Comparison of ENCODE assay signal across 25 mouse cellular contexts in the genomic region with DNA sequence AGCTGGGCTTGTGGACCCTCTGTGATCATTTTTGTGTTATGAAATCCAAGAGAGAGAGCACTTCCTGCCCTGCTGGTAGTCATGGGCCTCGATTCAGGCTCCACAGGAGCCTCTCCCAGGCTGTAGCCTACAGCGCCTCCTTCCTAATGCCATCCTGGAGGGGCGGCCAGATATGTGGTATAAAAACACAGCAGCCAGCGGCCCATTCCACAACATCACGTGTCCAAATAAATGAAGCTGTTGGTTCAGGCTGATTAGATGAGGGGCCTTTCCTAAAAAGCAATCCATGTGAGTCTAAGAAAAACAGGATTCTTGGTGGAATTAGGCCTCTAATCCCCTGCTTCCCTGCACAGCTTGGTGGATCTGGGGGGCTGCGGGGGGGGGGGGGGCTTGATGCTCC. TPM values are rescaled to one million over a fixed set of nuclear protein-coding genes. Genes with fewer than 3 reads are reported as not detected.
"Had no signal": no experiment of that assay in that cellular context is flagged by ENCODE, and none has a peak within 500 bp of the region (broad histone marks: within the 10 kb centered on the region; RNA-seq: fewer than 3 reads in every experiment).

No protein-coding gene starts in this region.

- H3K4me1 ChIP-seq: intestine, embryonic 15.5 days; limb, embryonic 12.5 days; liver, embryonic 13.5 days; lung, embryonic 15.5 days; megakaryocyte, embryonic 14.5 days had no signal

- H3K9ac ChIP-seq: intestine, embryonic 15.5 days; limb, embryonic 12.5 days; liver, embryonic 13.5 days; liver, postnatal 0 days; lung, embryonic 15.5 days; midbrain, embryonic 13.5 days had no signal

- H3K4me3 ChIP-seq: intestine, embryonic 15.5 days; limb, embryonic 12.5 days; liver, embryonic 13.5 days; lung, embryonic 15.5 days; megakaryocyte, embryonic 14.5 days; midbrain, embryonic 13.5 days had no signal

- H3K27me3 ChIP-seq: lung, embryonic 15.5 days had no signal

- DNase-seq: kidney, adult 18-20 months; kidney, postnatal 14 days; liver; liver, embryonic 13.5 days; liver, postnatal 0 days; lung, postnatal 14 days; right cerebral cortex, adult 18-20 months; right cerebral cortex, postnatal 25 days; thymus, adult 18-20 months; thymus, postnatal 14 days had no signal

- H3K9me3 ChIP-seq: intestine, embryonic 15.5 days; liver, embryonic 13.5 days; lung, embryonic 15.5 days; midbrain, embryonic 13.5 days had no signal

- H3K4me2 ChIP-seq: intestine, embryonic 15.5 days; limb, embryonic 12.5 days; liver, embryonic 13.5 days; lung, embryonic 15.5 days; midbrain, embryonic 13.5 days had no signal

- ATAC-seq: intestine, embryonic 15.5 days; liver, postnatal 0 days; midbrain, embryonic 13.5 days had no signal

- H3K36me3 ChIP-seq: intestine, embryonic 15.5 days; limb, embryonic 12.5 days; liver, embryonic 13.5 days; lung, embryonic 15.5 days; midbrain, embryonic 13.5 days had no signal

- H3K27ac ChIP-seq: intestine, embryonic 15.5 days; limb, embryonic 12.5 days; liver, embryonic 13.5 days; lung, embryonic 15.5 days; macrophage; midbrain, embryonic 13.5 days had no signal

RNA-seq across cellular contexts. Expression of gene Foxl2, which starts 22.2 kb away (rescaled TPM):
- polyA plus RNA-seq: intestine, embryonic 15.5 days; kidney, embryonic 14.5 days; large intestine, adult 2 months; liver, embryonic 13.5 days; liver, postnatal 0 days; lung, embryonic 15.5 days; macrophage; small intestine, adult 2 months; stomach, embryonic 16.5 days had no signal

RNA-seq across cellular contexts. Expression of gene 7420426K07Rik, which starts 30.0 kb away (rescaled TPM):
- total RNA-seq: layer of hippocampus, adult 8-10 months; layer of hippocampus, postnatal 14 days; left cerebral cortex, adult 18-20 months; left cerebral cortex, postnatal 10 days had no signal
- polyA plus RNA-seq: intestine, embryonic 15.5 days; kidney, embryonic 14.5 days; large intestine, adult 2 months; limb, embryonic 12.5 days; liver, embryonic 13.5 days; liver, postnatal 0 days; lung, embryonic 15.5 days; macrophage; midbrain, embryonic 13.5 days; neural tube, embryonic 14.5 days; small intestine, adult 2 months; stomach, embryonic 16.5 days had no signal
